8 mouse cellular contexts compared by ENCODE assay signal in the genomic region with DNA sequence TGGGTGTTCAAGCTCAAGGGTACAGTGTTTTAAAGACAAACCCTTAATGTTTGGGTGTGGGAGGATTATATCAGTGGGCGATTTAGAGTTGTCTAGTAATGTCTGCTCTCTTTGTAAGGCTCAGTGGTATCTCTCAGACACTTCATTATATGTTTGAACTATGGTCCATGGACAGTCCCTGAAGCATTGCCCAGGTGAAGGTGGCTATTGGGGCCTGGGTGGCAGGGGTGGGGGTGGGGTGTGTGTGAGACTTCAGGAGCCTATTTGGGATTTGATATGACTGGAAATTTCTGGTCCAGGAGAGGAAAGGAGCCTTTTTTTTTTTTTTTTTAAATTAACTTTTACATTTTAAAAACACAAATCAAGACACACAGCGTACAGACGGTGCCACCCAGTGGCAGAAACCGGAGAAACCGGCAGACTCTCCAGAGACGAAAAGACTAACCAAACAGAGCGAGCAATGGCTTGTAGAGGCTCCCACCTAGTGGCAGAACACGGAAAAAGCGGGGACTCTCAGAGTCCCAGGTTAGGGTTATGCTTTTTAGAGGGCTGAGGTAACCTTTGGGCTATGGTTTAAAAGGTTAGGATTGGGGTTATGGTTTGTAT. TPM values are rescaled to one million over a fixed set of nuclear protein-coding genes. Genes with fewer than 3 reads are reported as not detected.
DNase-seq lines count a peak whose midpoint lies in the region; ATAC-seq and TF ChIP-seq lines count a peak whose summit lies in the region.

No protein-coding gene starts in this region.

- H3K27me3 ChIP-seq in hindbrain, postnatal 0 days (ENCODE audit: insufficient read depth, low read length): no peaks in the 10 kb centered on the region

- 3% methylated on average over 9 of the region's 9 CpGs for WGBS in hindbrain, postnatal 0 days

- H3K9ac ChIP-seq in hindbrain, postnatal 0 days (replicated peaks; ENCODE audit: low read length): no peak overlapping the region

- H3K9me3 ChIP-seq in hindbrain, postnatal 0 days (ENCODE audit: low read length): no peaks in the 10 kb centered on the region

- H3K36me3 ChIP-seq in hindbrain, postnatal 0 days (ENCODE audit: insufficient read depth, low read length): no peaks in the 10 kb centered on the region

- H3K4me3 ChIP-seq in hindbrain, postnatal 0 days (ENCODE audit: low read length): no peak overlapping the region

- peak; percentile 91 for ATAC-seq in hindbrain, postnatal 0 days
- peak; percentile 97 for ATAC-seq in megakaryocyte, adult 5-6 weeks (ENCODE audit: poor library complexity, severe bottlenecking)

- no peak overlapping the region for H3K4me2 ChIP-seq in hindbrain, postnatal 0 days (ENCODE audit: low read depth, low read length)

- DNase-seq in Muller cell, postnatal 12 days (ENCODE audit: inconsistent ontology term): peak; percentile 61
- peak; percentile 74 for DNase-seq in cerebellum, adult 9-11 months
- peak; percentile 83 to 95 for DNase-seq in frontal cortex, postnatal 36 days (ENCODE audit: low spot score in 2 of 2)
- peak; percentile 95 for DNase-seq in hindbrain, postnatal 0 days (ENCODE audit: low spot score)
- DNase-seq in left cerebral cortex, adult 18-20 months (ENCODE audit: low spot score in 2 of 2): peak; percentile 89 to 90
- peak; percentile 92 to 94 for DNase-seq in right cerebral cortex, postnatal 10 days (ENCODE audit: low spot score in 2 of 2)
- peak; percentile 88 for DNase-seq in urinary bladder, postnatal 14 days (ENCODE audit: low spot score)

- no peaks in the 10 kb centered on the region for H3K4me1 ChIP-seq in hindbrain, postnatal 0 days (ENCODE audit: insufficient read depth, low read length)

- peak; percentile 92 for TF ChIP-seq CTCF in hindbrain, postnatal 0 days (IDR thresholded peaks at IDR 0.05; ENCODE audit: low read depth)

- no peak overlapping the region for H3K27ac ChIP-seq in hindbrain, postnatal 0 days

RNA-seq across cellular contexts. Expression of gene Pdcd1, which starts 26.6 kb away (rescaled TPM):
- not detected in 2 replicates for total RNA-seq in hindbrain, postnatal 0 days (2014; rRNA removed)
- not detected in 2 replicates for polyA plus RNA-seq in hindbrain, postnatal 0 days (2015; fragmentation: Nextera tagmentation; extraction: Ambion mirVana)
- total RNA-seq in left cerebral cortex, adult 18-20 months (2021): under 1 TPM in 1 of 2 experiments, not detected in 1; 0.16 TPM
- not detected in 2 replicates for total RNA-seq in megakaryocyte, adult 5-6 weeks (2015)
- 0.26 TPM in 1 of 2 replicates, not detected in the other for total RNA-seq in megakaryocyte, adult 5-6 weeks (2017)

RNA-seq across cellular contexts. Expression of gene Neu4, which starts 58.7 kb away (rescaled TPM):
- 1.2 and 2.2 TPM in 2 replicates for total RNA-seq in hindbrain, postnatal 0 days (2014; rRNA removed)
- 1.1 and 1.6 TPM in 2 replicates for polyA plus RNA-seq in hindbrain, postnatal 0 days (2015; fragmentation: Nextera tagmentation; extraction: Ambion mirVana)
- 1 to 10 TPM; 4.4 to 4.8 TPM for total RNA-seq in left cerebral cortex, adult 18-20 months (2021)
- not detected in 2 replicates for total RNA-seq in megakaryocyte, adult 5-6 weeks (2015)
- total RNA-seq in megakaryocyte, adult 5-6 weeks (2017): not detected in 2 replicates
